Mouse (Mus musculus) urinary bladder, adult 2 months (tissue): ENCODE data around the gene Rcbtb2. TPM values are rescaled to one million over a fixed set of nuclear protein-coding genes. Genes with fewer than 3 reads are reported as not detected.

Experiments used
- polyA plus RNA-seq: library from polyadenylated mRNA; depleted of rRNA; stranded (reverse); fragments of >200 nt; gene quantifications from 2 replicates; pipeline ENCODE4 v1.2.3, GENCODE M21; 2012; rRNA removed

The Rcbtb2 gene
- polyA plus RNA-seq, 1 experiment = 47.1 TPM

Other genes with a start within 250 kb of the Rcbtb2 start
- gene Cysltr2, start 73.9 kb upstream of the Rcbtb2 start, polyA plus RNA-seq = 1.7 and 2.2 TPM in 2 replicates
- gene Lpar6, start 114.9 kb downstream of the Rcbtb2 start, polyA plus RNA-seq = 10.2 and 13.2 TPM in 2 replicates
- 12.8 and 13.7 TPM in 2 replicates for gene Rb1, start 202.8 kb downstream of the Rcbtb2 start, polyA plus RNA-seq